Mouse (Mus musculus) gastrocnemius, postnatal 36 days (tissue): ENCODE results near the gene Aaas. TPM values are rescaled to one million over a fixed set of nuclear protein-coding genes. Genes with fewer than 3 reads are reported as not detected.
A peak's percentile ranks its signal among the peaks of the same experiment; 100 is the strongest.

Experiments
- DNase-seq, 2 experiments: peaks; one replicate each; pipeline ENCODE4 v3.0.0; 2022
- intact Hi-C: fragments of 180-260 bp; cut with DNase I; formaldehyde crosslinking; loops from one replicate; pipeline ENCODE4 v1.15.1; 2025
- long read RNA-seq, 2 experiments: library from polyadenylated mRNA; stranded (forward); transcript quantifications; one replicate each; pipeline ENCODE4 v2.0.0; 2021
- total RNA-seq, 2 experiments: library from RNA; stranded (reverse); gene quantifications; 2 replicates each; pipeline ENCODE4 v1.2.3; 2021

The Aaas gene
- 1 to 10 TPM; 4.3 to 7.3 TPM for total RNA-seq
- long read RNA-seq, experiment 1, partial matches to known transcripts: 0 of 1 reads
- long read RNA-seq, experiment 1, other reads (novel, unspliced or antisense): 0 of 1 reads
- long read RNA-seq, experiment 2, partial matches to known transcripts: 1 of 5 reads
- long read RNA-seq, experiment 2, other reads (novel, unspliced or antisense): 3 of 5 reads

GRCm38 (mm10) chr15:102350138-102350941, at the start of gene Aaas:
TSS of gene Aaas (minus strand) at chr15:102350771.
- DNase-seq: peak; percentile 92 to 94
- intact Hi-C loops: loop anchor here (2.0 kb wide), 1 partner anchor 26 kb away; no protein-coding TSS in a partner anchor

- intact Hi-C loops: no loop called here
- DNase-seq: peak; percentile 92 to 96
Measured at GRCm38 (mm10) chr15:102399229-102400221, 49.0 kb upstream of the Aaas start.

- DNase-seq: no peak
- intact Hi-C loops: no loop called here
Measured at GRCm38 (mm10) chr15:102398629-102399028, 48.1 kb upstream of the Aaas start.

GRCm38 (mm10) chr15:102395061-102395460, 44.5 kb upstream of the Aaas start:
- intact Hi-C loops: no loop called here
- peak in 1 of 2 experiments; percentile 24 for DNase-seq

- intact Hi-C loops: no loop called here
- no peak for DNase-seq
Measured at GRCm38 (mm10) chr15:102393584-102394014, 43.0 kb upstream of the Aaas start.

- no peak for DNase-seq
- intact Hi-C loops: no loop called here
Measured at GRCm38 (mm10) chr15:102392520-102392919, 41.9 kb upstream of the Aaas start.

- intact Hi-C loops: no loop called here
- no peak for DNase-seq
Measured at GRCm38 (mm10) chr15:102388942-102389341, 38.4 kb upstream of the Aaas start.

- no peak for DNase-seq
- intact Hi-C loops: no loop called here
Measured at GRCm38 (mm10) chr15:102386640-102387039, 36.1 kb upstream of the Aaas start.

- intact Hi-C loops: loop anchor here (2.0 kb wide), 1 partner anchor 63 kb away; no protein-coding TSS in a partner anchor
Measured at GRCm38 (mm10) chr15:102383671-102384070, 33.1 kb upstream of the Aaas start.

GRCm38 (mm10) chr15:102381575-102381974, 31.0 kb upstream of the Aaas start:
- DNase-seq: peak; percentile 80 to 81
- intact Hi-C loops: no loop called here

More at GRCm38 (mm10) chr15:102383671-102384070, 33.1 kb upstream of the Aaas start:
- DNase-seq: no peak

- DNase-seq: peak; percentile 65 to 67
- intact Hi-C loops: loop anchor here (2.0 to 5.0 kb wide), 2 partner anchors 27 to 36 kb away; partner anchors contain the start of gene Aaas
Measured at GRCm38 (mm10) chr15:102377810-102378262, 27.3 kb upstream of the Aaas start.

- intact Hi-C loops: loop anchor here (2.0 to 5.0 kb wide), 2 partner anchors 26 to 35 kb away; partner anchors contain the start of gene Aaas
- DNase-seq: peak; percentile 84 to 90
Measured at GRCm38 (mm10) chr15:102377163-102377543, 26.6 kb upstream of the Aaas start.

GRCm38 (mm10) chr15:102376453-102377162, 26.0 kb upstream of the Aaas start:
- intact Hi-C loops: loop anchor here (2.0 to 5.0 kb wide), 2 partner anchors 26 to 34 kb away; partner anchors contain the start of gene Aaas
- DNase-seq: peak in 1 of 2 experiments; percentile 67

- intact Hi-C loops: no loop called here
- DNase-seq: no peak
Measured at GRCm38 (mm10) chr15:102370727-102371126, 20.2 kb upstream of the Aaas start.

- no peak for DNase-seq
- intact Hi-C loops: no loop called here
Measured at GRCm38 (mm10) chr15:102369972-102370371, 19.4 kb upstream of the Aaas start.

GRCm38 (mm10) chr15:102366733-102367344, 16.3 kb upstream of the Aaas start, which contains the start of gene Sp7:
TSS of gene Sp7 (minus strand) at chr15:102367182.
- intact Hi-C loops: no loop called here
- no peak for DNase-seq

- no peak for DNase-seq
Measured at GRCm38 (mm10) chr15:102366238-102366637, 15.7 kb upstream of the Aaas start.

GRCm38 (mm10) chr15:102364678-102365077, 14.1 kb upstream of the Aaas start:
- DNase-seq: no peak
- intact Hi-C loops: no loop called here

More at GRCm38 (mm10) chr15:102366238-102366637, 15.7 kb upstream of the Aaas start:
- intact Hi-C loops: no loop called here

- intact Hi-C loops: no loop called here
- no peak for DNase-seq
Measured at GRCm38 (mm10) chr15:102362648-102363047, 12.1 kb upstream of the Aaas start.
